Mouse (Mus musculus): ENCODE measurements around the gene Osbpl3. TPM values are rescaled to one million over a fixed set of nuclear protein-coding genes. Genes with fewer than 3 reads are reported as not detected.
A peak's percentile ranks its signal among the peaks of the same experiment; 100 is the strongest.

Osbpl3 gene
- polyA plus RNA-seq, 1 experiment from 2014 or later, result 17.0 TPM

DNA sequence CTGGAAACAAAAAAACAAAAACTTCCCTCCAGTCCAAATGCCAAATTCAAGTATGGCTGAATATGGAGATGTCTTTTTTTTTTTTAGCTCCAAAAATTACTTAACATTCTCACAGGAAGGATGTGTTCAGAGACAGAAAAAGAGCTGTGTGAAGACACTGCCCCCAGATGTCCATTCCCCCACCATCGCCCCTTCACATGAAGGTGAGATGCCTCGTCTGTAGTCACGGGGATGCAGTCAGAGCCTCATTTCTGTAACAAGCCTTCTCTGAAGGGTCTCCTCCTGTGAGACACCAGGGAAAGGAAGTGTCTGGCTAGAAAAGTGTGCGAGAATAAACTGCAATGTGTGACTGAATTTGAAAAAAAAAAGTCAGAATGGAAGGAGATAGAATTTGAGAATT is 53.1 kb downstream of the Osbpl3 start:
- H3K4me1 ChIP-seq (ENCODE audit: control insufficient read depth, insufficient read depth, low read length), result no peaks in the 10 kb centered on the region
- H3K36me3 ChIP-seq (ENCODE audit: control insufficient read depth, insufficient read depth, low read length), result no peaks in the 10 kb centered on the region
- 85% methylated on average over 4 of the region's 4 CpGs for WGBS
- no peak overlapping the region for H3K4me3 ChIP-seq (ENCODE audit: low read length)
- no peak overlapping the region for H3K4me2 ChIP-seq (replicated peaks; ENCODE audit: low read depth, low read length)
- H3K27ac ChIP-seq (ENCODE audit: low read depth, low read length), result no peak overlapping the region
- no peaks in the 10 kb centered on the region for H3K27me3 ChIP-seq (ENCODE audit: control insufficient read depth, insufficient read depth, low read length)
- H3K9ac ChIP-seq (ENCODE audit: low read depth, low read length), result no peak overlapping the region
- no peak for ATAC-seq (ENCODE audit: low FRiP score, low TSS enrichment)
- no peaks in the 10 kb centered on the region for H3K9me3 ChIP-seq (ENCODE audit: control insufficient read depth, low read length)

DNA sequence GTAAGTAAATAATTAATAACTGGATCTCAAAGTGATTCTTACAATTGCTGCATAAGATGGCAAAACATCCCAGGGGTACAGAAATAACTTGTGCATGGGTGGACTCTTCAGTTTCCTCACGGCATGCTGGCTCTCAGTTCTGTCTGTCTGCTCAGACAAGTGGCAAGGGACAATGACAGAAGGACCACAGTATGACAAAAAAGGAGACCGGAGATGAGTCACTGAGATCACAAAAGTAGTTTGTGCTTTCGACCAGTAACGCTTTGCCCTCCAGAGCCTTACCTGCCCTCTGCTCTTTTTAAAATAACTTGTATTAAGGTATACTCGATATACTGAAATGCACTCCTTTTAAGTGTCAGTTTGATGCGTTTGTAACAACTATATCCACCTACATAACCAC is 55.8 kb downstream of the Osbpl3 start:
- no peak overlapping the region for H3K4me2 ChIP-seq (replicated peaks; ENCODE audit: low read depth, low read length)
- H3K4me1 ChIP-seq (ENCODE audit: control insufficient read depth, insufficient read depth, low read length), result peaks cover 10% of the 10 kb centered on the region; the same call in 1 of the 2 replicates
- H3K27me3 ChIP-seq (ENCODE audit: control insufficient read depth, insufficient read depth, low read length), result no peaks in the 10 kb centered on the region
- no peak overlapping the region for H3K27ac ChIP-seq (ENCODE audit: low read depth, low read length)
- 89% methylated on average over 6 of the region's 6 CpGs for WGBS
- no peak overlapping the region for H3K4me3 ChIP-seq (ENCODE audit: low read length)
- no peak for ATAC-seq (ENCODE audit: low FRiP score, low TSS enrichment)
- no peaks in the 10 kb centered on the region for H3K9me3 ChIP-seq (ENCODE audit: control insufficient read depth, low read length)
- no peak overlapping the region for H3K9ac ChIP-seq (ENCODE audit: low read depth, low read length)
- H3K36me3 ChIP-seq (ENCODE audit: control insufficient read depth, insufficient read depth, low read length), result no peaks in the 10 kb centered on the region

DNA sequence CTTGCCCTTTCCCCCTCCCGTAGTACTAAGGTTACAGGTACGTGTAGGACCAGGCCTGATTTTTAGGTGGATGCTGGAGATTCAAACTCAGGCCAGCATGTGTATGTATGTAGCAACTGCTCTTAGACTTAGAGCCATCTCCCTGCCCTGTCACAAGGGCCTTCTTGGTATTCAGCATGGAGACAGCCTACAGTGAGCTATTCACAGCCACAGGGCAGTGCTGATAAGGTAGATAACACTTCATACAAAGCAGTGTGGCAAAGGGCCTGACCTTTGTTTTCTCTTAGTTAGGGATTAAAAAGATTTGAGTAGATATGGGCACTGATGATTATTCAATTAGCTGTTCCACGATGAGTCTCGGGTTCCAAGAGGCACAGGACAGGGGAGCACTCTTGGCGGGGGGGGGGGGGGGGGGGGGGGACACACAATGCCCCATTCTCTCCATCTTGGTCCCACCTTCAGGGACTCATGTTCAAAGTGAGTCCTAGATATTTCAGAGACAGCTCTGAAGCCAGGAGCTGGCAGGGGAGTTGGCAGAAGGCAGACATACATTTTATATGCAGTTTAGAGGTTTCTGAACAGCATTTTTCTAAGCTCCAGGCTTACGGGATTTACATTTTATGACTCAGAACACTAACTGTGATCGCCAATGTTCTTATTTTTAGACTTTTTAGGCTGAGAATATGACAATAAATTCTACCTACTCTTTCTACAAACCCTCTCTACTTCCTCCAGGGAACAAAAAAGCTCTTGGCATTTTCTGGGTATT is 56.4 kb downstream of the Osbpl3 start:
- H3K4me1 ChIP-seq (ENCODE audit: control insufficient read depth, insufficient read depth, low read length), result peaks cover 10% of the 10 kb centered on the region; the same call in 1 of the 2 replicates
- H3K4me3 ChIP-seq (ENCODE audit: low read length), result no peak overlapping the region
- no peak for ATAC-seq (ENCODE audit: low FRiP score, low TSS enrichment)
- no peak overlapping the region for H3K4me2 ChIP-seq (replicated peaks; ENCODE audit: low read depth, low read length)
- H3K36me3 ChIP-seq (ENCODE audit: control insufficient read depth, insufficient read depth, low read length), result no peaks in the 10 kb centered on the region
- no peaks in the 10 kb centered on the region for H3K27me3 ChIP-seq (ENCODE audit: control insufficient read depth, insufficient read depth, low read length)
- H3K9me3 ChIP-seq (ENCODE audit: control insufficient read depth, low read length), result no peaks in the 10 kb centered on the region
- peak overlapping the region; percentile 51; the same call in 1 of the 2 replicates for H3K27ac ChIP-seq (ENCODE audit: low read depth, low read length)
- H3K9ac ChIP-seq (ENCODE audit: low read depth, low read length), result no peak overlapping the region
- 73% methylated on average over 6 of the region's 7 CpGs for WGBS

DNA sequence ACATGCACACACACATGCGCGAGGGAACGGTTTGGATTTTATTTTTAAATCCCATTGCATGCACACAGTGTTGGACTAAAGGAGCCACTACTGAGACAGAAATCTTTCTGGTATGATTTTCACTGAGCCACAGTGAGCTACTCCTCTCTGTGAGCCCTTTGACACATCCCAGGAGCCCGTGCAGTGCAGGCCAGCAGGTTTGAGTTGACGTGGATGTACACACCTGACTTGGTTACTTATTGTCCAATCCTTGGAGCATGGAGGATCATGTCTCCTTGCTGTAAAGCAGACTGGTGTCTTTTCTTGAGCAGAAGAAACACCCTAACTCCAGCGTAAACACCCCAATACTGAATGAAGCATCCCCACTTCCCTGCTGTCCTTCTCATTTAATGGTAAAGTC is 57.7 kb downstream of the Osbpl3 start:
- Histone ChIP-seq H3K9me3 (ENCODE audit: control insufficient read depth, low read length) (no peaks in the 10 kb centered on the region), H3K27ac (ENCODE audit: low read depth, low read length) (peak overlapping the region; percentile 51; the same call in 1 of the 2 replicates), H3K4me2 (replicated peaks; ENCODE audit: low read depth, low read length) (no peak overlapping the region), H3K4me3 (ENCODE audit: low read length) (no peak overlapping the region), H3K4me1 (ENCODE audit: control insufficient read depth, insufficient read depth, low read length) (peaks cover 10% of the 10 kb centered on the region; the same call in 1 of the 2 replicates), H3K36me3 (ENCODE audit: control insufficient read depth, insufficient read depth, low read length) (no peaks in the 10 kb centered on the region), H3K27me3 (ENCODE audit: control insufficient read depth, insufficient read depth, low read length) (no peaks in the 10 kb centered on the region), H3K9ac (ENCODE audit: low read depth, low read length) (no peak overlapping the region)
- no peak for ATAC-seq (ENCODE audit: low FRiP score, low TSS enrichment)
- 83% methylated on average over 6 of the region's 6 CpGs for WGBS

DNA sequence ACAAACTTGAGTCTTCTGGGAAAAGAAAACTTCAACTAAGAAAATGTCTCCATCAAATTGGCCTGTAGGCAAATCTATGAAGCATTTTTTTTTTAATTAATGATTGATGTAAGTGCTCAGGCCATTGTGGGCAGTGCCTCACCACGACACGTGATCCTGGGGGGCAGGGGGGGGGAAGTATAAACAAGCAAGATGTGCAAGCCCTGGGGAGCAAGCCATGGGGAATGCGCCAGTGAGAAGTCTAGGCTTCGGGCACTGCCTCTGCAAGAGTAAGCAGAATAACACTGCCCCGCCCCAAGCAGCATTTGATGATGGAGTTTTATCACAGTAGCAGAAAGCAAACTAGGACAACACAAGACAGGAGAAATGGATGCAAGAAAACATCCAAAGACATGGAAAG is 58.9 kb downstream of the Osbpl3 start:
- H3K4me3 ChIP-seq (ENCODE audit: low read length), result no peak overlapping the region
- ATAC-seq (ENCODE audit: low FRiP score, low TSS enrichment), result no peak
- no peaks in the 10 kb centered on the region for H3K36me3 ChIP-seq (ENCODE audit: control insufficient read depth, insufficient read depth, low read length)
- H3K4me1 ChIP-seq (ENCODE audit: control insufficient read depth, insufficient read depth, low read length), result peaks cover 10% of the 10 kb centered on the region; the same call in 1 of the 2 replicates
- no peak overlapping the region for H3K27ac ChIP-seq (ENCODE audit: low read depth, low read length)
- WGBS, result 52% methylated on average over 5 of the region's 5 CpGs
- H3K4me2 ChIP-seq (replicated peaks; ENCODE audit: low read depth, low read length), result no peak overlapping the region
- no peak overlapping the region for H3K9ac ChIP-seq (ENCODE audit: low read depth, low read length)
- H3K9me3 ChIP-seq (ENCODE audit: control insufficient read depth, low read length), result no peaks in the 10 kb centered on the region
- no peaks in the 10 kb centered on the region for H3K27me3 ChIP-seq (ENCODE audit: control insufficient read depth, insufficient read depth, low read length)

DNA sequence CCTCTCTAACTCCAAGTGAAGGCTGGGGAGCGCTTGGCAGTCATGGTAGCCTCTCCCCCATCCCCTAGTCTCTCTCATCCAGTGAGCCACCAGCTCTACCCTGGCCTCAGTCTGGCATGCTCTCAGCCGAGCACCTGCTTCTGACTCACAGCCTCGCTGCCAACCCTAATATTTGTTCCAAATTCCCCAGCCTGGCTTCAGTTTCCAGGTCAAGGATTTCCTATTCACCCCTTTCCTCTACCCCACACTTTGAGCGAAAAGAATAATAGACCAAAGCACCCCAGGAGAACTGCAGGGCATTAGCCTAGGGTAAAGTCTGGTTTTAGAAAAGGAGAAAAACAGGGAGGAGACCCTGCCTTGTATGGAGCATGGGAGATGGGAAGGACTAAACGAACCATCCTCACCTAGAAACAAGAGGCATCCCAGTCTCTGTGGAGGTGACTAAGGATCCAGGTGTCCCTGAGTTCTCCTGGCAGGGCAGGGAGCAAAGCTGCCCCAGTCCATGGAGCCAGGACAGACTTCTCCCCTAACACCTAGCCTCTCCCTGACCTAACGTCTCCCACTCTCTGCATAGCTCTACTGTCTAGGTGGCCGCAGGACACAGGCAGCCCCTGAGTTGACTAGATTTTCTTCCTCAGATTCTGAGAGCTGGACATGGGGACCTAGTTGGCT is 60.2 kb downstream of the Osbpl3 start:
- H3K27ac ChIP-seq (ENCODE audit: low read depth, low read length), result no peak overlapping the region
- H3K4me2 ChIP-seq (replicated peaks; ENCODE audit: low read depth, low read length), result no peak overlapping the region
- H3K4me3 ChIP-seq (ENCODE audit: low read length), result no peak overlapping the region
- H3K9me3 ChIP-seq (ENCODE audit: control insufficient read depth, low read length), result no peaks in the 10 kb centered on the region
- ATAC-seq (ENCODE audit: low FRiP score, low TSS enrichment), result no peak
- H3K27me3 ChIP-seq (ENCODE audit: control insufficient read depth, insufficient read depth, low read length), result no peaks in the 10 kb centered on the region
- no peaks in the 10 kb centered on the region for H3K36me3 ChIP-seq (ENCODE audit: control insufficient read depth, insufficient read depth, low read length)
- 79% methylated on average over 7 of the region's 7 CpGs for WGBS
- peaks cover 10% of the 10 kb centered on the region; the same call in 1 of the 2 replicates for H3K4me1 ChIP-seq (ENCODE audit: control insufficient read depth, insufficient read depth, low read length)
- no peak overlapping the region for H3K9ac ChIP-seq (ENCODE audit: low read depth, low read length)

DNA sequence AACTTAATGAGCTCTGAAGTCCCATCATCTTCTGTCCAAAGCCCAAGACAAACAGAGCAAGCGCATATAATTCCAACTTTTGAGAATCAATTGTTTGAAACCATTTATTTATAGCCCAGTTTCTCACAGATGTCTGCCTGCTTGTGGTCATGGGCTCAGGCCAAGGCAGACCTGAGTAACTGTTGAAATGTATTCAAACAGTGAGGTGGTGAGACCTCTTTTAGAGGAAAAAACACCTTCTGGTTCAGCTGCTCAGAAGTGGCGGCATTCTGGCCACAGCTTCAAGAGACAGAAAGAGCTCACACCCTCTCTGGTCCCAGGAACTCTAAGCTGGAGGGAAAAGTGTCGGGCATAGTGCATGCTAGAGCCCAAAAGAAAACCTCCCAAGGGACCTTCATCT is 61.6 kb downstream of the Osbpl3 start:
- ATAC-seq (ENCODE audit: low FRiP score, low TSS enrichment), result no peak
- 82% methylated on average over 3 of the region's 3 CpGs for WGBS
- H3K4me1 ChIP-seq (ENCODE audit: control insufficient read depth, insufficient read depth, low read length), result peaks cover 10% of the 10 kb centered on the region; the same call in 1 of the 2 replicates
- no peaks in the 10 kb centered on the region for H3K27me3 ChIP-seq (ENCODE audit: control insufficient read depth, insufficient read depth, low read length)
- H3K4me2 ChIP-seq (replicated peaks; ENCODE audit: low read depth, low read length), result no peak overlapping the region
- no peak overlapping the region for H3K4me3 ChIP-seq (ENCODE audit: low read length)
- H3K9ac ChIP-seq (ENCODE audit: low read depth, low read length), result no peak overlapping the region
- no peaks in the 10 kb centered on the region for H3K36me3 ChIP-seq (ENCODE audit: control insufficient read depth, insufficient read depth, low read length)
- H3K9me3 ChIP-seq (ENCODE audit: control insufficient read depth, low read length), result no peaks in the 10 kb centered on the region
- no peak overlapping the region for H3K27ac ChIP-seq (ENCODE audit: low read depth, low read length)

DNA sequence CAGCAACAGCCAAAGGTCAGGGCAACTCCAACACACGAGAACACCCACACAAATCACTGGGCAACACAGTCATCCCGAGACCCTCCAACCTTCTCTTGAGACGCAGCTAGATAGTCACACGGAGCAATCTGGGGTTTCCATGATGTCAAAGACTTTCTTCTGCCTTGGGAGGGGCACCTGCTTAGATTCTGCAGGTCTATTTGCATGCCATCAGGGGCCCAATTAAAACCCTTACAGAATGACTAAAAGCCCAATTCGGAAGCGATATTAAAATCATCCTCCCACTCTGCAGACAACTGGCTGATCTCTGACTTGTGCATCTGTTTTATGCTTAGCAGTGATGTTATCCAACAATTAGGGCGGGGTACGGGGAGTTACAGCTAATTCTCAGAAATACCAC is 62.0 kb downstream of the Osbpl3 start:
- WGBS, result 63% methylated on average over 8 of the region's 8 CpGs
- Histone ChIP-seq H3K9ac (ENCODE audit: low read depth, low read length) (no peak overlapping the region), H3K4me1 (ENCODE audit: control insufficient read depth, insufficient read depth, low read length) (peaks cover 10% of the 10 kb centered on the region; the same call in 1 of the 2 replicates), H3K4me2 (replicated peaks; ENCODE audit: low read depth, low read length) (no peak overlapping the region), H3K4me3 (ENCODE audit: low read length) (no peak overlapping the region), H3K27me3 (ENCODE audit: control insufficient read depth, insufficient read depth, low read length) (no peaks in the 10 kb centered on the region), H3K36me3 (ENCODE audit: control insufficient read depth, insufficient read depth, low read length) (no peaks in the 10 kb centered on the region), H3K9me3 (ENCODE audit: control insufficient read depth, low read length) (no peaks in the 10 kb centered on the region), H3K27ac (ENCODE audit: low read depth, low read length) (no peak overlapping the region)
- ATAC-seq (ENCODE audit: low FRiP score, low TSS enrichment), result no peak

DNA sequence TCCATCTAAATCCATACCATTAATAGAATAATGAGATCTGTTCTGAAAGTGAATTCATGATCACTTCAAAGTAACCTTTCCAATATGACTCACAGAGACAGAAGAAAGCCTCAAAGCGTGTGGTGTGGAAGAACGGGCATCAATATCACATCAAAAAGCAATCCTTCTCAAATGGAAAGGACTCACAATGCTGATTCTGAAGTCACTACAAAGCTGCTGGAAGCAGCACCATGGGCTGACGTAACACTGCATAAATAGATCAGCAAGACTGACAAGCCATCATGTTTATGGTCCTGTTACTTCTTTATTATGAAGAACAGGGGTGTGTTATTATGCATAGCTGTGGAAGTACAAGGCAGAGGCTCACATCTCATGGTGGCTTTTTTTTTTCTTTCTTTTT is 64.0 kb downstream of the Osbpl3 start:
- Histone ChIP-seq H3K4me3 (ENCODE audit: low read length) (no peak overlapping the region), H3K27ac (ENCODE audit: low read depth, low read length) (no peak overlapping the region), H3K36me3 (ENCODE audit: control insufficient read depth, insufficient read depth, low read length) (no peaks in the 10 kb centered on the region), H3K27me3 (ENCODE audit: control insufficient read depth, insufficient read depth, low read length) (no peaks in the 10 kb centered on the region), H3K4me2 (replicated peaks; ENCODE audit: low read depth, low read length) (no peak overlapping the region), H3K9me3 (ENCODE audit: control insufficient read depth, low read length) (no peaks in the 10 kb centered on the region), H3K9ac (ENCODE audit: low read depth, low read length) (no peak overlapping the region), H3K4me1 (ENCODE audit: control insufficient read depth, insufficient read depth, low read length) (peaks cover 7% of the 10 kb centered on the region; the same call in 1 of the 2 replicates)
- no peak for ATAC-seq (ENCODE audit: low FRiP score, low TSS enrichment)
- WGBS, result 96% methylated on average over 3 of the region's 3 CpGs

Data from kidney, embryonic 14.5 days (tissue).